Mouse (Mus musculus): ENCODE results near the gene Prkcz. TPM values are rescaled to one million over a fixed set of nuclear protein-coding genes. Genes with fewer than 3 reads are reported as not detected.

The Prkcz gene
- polyA plus RNA-seq, 1 experiment from 2014 or later, result 6.3 TPM

GRCm38 (mm10) chr4:155306356-155307242 is 54.6 kb downstream of the Prkcz start:
- ATAC-seq (replicated peaks; ENCODE audit: insufficient number of reproducible peaks, insufficient read depth, low FRiP score, low read depth), result no peak
- Histone ChIP-seq H3K4me2 (no peak overlapping the region), H3K4me3 (no peak overlapping the region), H3K36me3 (no peaks in the 10 kb centered on the region), H3K27ac (no peak overlapping the region), H3K9me3 (replicated peaks) (no peaks in the 10 kb centered on the region), H3K4me1 (replicated peaks) (peaks cover 9% of the 10 kb centered on the region), H3K9ac (no peak overlapping the region), H3K27me3 (peaks cover 16% of the 10 kb centered on the region; the same call in 1 of the 2 replicates)
- 44% methylated on average over 24 of the region's 24 CpGs for WGBS

DNA sequence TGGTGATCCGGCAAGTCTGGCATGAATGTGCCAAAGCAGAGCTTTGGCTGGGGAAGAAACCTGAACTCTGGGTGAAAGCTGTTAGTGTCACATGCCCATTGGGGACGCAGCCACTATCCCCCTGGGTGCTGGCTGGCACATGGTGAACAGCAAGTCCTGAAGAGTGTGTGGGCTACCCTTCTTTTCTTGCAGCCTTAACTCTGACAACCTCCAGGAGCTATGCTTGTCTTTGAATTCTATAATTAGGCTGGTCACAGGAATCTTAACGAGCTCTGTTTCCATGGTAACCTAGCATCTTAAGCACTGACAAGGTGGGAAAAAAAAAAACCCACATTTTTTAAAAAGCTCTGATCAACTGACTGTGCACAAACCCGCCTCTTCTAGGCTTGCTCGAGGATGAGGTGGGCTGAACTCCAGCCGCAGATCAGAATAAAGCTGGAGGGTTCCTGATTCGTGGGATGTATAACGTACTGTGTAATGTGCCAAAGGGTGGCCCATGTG is 55.6 kb downstream of the Prkcz start:
- H3K27ac ChIP-seq, result no peak overlapping the region
- no peaks in the 10 kb centered on the region for H3K36me3 ChIP-seq
- no peak overlapping the region for H3K4me2 ChIP-seq
- ATAC-seq (replicated peaks; ENCODE audit: insufficient number of reproducible peaks, insufficient read depth, low FRiP score, low read depth), result no peak
- 60% methylated on average over 8 of the region's 8 CpGs for WGBS
- peaks cover 18% of the 10 kb centered on the region; the same call in 1 of the 2 replicates for H3K27me3 ChIP-seq
- no peaks in the 10 kb centered on the region for H3K9me3 ChIP-seq (replicated peaks)
- H3K4me3 ChIP-seq, result no peak overlapping the region
- H3K9ac ChIP-seq, result no peak overlapping the region
- H3K4me1 ChIP-seq (replicated peaks), result peaks cover 9% of the 10 kb centered on the region

DNA sequence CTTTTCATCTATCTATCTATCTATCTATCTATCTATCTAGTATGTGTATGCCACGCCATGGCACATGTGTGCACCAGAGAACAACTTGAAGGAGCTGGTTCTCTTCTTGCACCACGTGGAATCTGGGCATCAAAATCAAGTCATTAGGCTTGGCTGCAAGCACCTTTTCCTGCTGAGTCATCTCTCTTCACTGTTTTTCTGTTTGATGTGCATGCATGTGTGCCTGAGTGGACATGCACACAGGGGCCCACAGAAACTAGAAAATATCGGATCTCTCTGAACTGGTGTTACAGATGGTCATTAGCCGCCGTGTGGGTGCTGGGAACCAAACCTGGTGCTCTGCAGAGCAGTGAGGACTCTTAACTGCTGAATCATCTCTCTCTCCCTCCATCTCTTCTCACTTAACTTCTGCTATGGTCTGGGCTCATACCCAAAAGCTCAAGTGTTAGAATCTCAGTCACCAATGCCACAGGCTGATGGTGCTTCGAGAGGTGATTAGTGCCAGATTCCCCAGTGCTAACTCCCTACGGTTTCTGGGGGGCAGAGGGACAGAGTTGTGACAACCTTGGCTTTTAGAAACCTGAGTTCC is 56.6 kb downstream of the Prkcz start:
- ATAC-seq (replicated peaks; ENCODE audit: insufficient number of reproducible peaks, insufficient read depth, low FRiP score, low read depth), result no peak

DNA sequence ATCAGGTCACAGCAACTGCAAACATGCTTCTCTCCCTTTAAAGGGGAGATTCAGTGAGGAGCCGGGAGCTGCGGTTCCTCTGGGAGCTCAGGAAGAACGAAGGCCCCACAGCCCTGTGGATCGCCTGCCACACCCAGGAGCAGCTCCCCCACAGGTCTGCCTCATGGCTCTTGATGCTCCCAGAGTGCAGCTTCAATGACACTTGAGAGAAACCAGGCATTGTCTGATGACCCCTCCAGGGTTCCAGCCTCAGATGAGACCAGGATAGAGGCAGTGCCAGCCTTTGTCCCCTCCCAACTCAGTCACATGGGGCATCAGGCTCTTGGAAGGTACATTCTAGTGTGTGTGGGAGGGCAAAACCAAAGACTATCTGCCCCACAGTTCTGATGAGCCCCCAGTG is 59.2 kb downstream of the Prkcz start:
- Histone ChIP-seq H3K36me3 (no peaks in the 10 kb centered on the region), H3K4me3 (no peak overlapping the region), H3K4me1 (replicated peaks) (no peaks in the 10 kb centered on the region; the same call in 1 of the 2 replicates), H3K4me2 (no peak overlapping the region), H3K9me3 (replicated peaks) (no peaks in the 10 kb centered on the region), H3K27ac (no peak overlapping the region), H3K27me3 (peaks cover 16% of the 10 kb centered on the region), H3K9ac (no peak overlapping the region)
- ATAC-seq (replicated peaks; ENCODE audit: insufficient number of reproducible peaks, insufficient read depth, low FRiP score, low read depth), result no peak; the same call in 1 of the 2 replicates
- 32% methylated on average over 4 of the region's 4 CpGs for WGBS

More for the DNA sequence above, 56.6 kb downstream of the Prkcz start:
- Histone ChIP-seq H3K9ac (no peak overlapping the region), H3K27me3 (peaks cover 22% of the 10 kb centered on the region), H3K27ac (no peak overlapping the region), H3K36me3 (no peaks in the 10 kb centered on the region), H3K9me3 (replicated peaks) (no peaks in the 10 kb centered on the region), H3K4me3 (no peak overlapping the region), H3K4me1 (replicated peaks) (peaks cover 9% of the 10 kb centered on the region), H3K4me2 (no peak overlapping the region)
- WGBS, result 76% methylated on average over 7 of the region's 7 CpGs

- 86% methylated on average over 7 of the region's 7 CpGs for WGBS
- Histone ChIP-seq H3K4me3 (no peak overlapping the region), H3K27me3 (peaks cover 10% of the 10 kb centered on the region), H3K4me2 (no peak overlapping the region), H3K4me1 (replicated peaks) (no peaks in the 10 kb centered on the region), H3K36me3 (no peaks in the 10 kb centered on the region), H3K9ac (no peak overlapping the region), H3K27ac (no peak overlapping the region), H3K9me3 (replicated peaks) (no peaks in the 10 kb centered on the region)
- ATAC-seq (replicated peaks; ENCODE audit: insufficient number of reproducible peaks, insufficient read depth, low FRiP score, low read depth), result no peak
Observed at GRCm38 (mm10) chr4:155301098-155301447, 60.1 kb downstream of the Prkcz start.

- ATAC-seq (replicated peaks; ENCODE audit: insufficient number of reproducible peaks, insufficient read depth, low FRiP score, low read depth), result no peak
- no peak overlapping the region for H3K4me3 ChIP-seq
- 73% methylated on average over 21 of the region's 21 CpGs for WGBS
- no peaks in the 10 kb centered on the region for H3K4me1 ChIP-seq (replicated peaks)
- no peak overlapping the region for H3K9ac ChIP-seq
- no peak overlapping the region for H3K27ac ChIP-seq
- no peak overlapping the region for H3K4me2 ChIP-seq
- H3K36me3 ChIP-seq, result no peaks in the 10 kb centered on the region
- no peaks in the 10 kb centered on the region for H3K9me3 ChIP-seq (replicated peaks)
- H3K27me3 ChIP-seq, result peaks cover 6% of the 10 kb centered on the region
Observed at GRCm38 (mm10) chr4:155300421-155301097, 60.6 kb downstream of the Prkcz start.

- H3K27ac ChIP-seq, result no peak overlapping the region
- no peaks in the 10 kb centered on the region for H3K4me1 ChIP-seq (replicated peaks)
- 80% methylated on average over 4 of the region's 4 CpGs for WGBS
Observed at GRCm38 (mm10) chr4:155298826-155299225, 62.3 kb downstream of the Prkcz start.

GRCm38 (mm10) chr4:155297057-155297456 is 64.1 kb downstream of the Prkcz start:
- Histone ChIP-seq H3K9me3 (replicated peaks) (no peaks in the 10 kb centered on the region), H3K4me1 (replicated peaks) (no peaks in the 10 kb centered on the region), H3K27ac (no peak overlapping the region), H3K36me3 (no peaks in the 10 kb centered on the region), H3K4me2 (no peak overlapping the region), H3K4me3 (no peak overlapping the region), H3K27me3 (peaks cover 6% of the 10 kb centered on the region), H3K9ac (no peak overlapping the region)
- WGBS, result 54% methylated on average over 2 of the region's 2 CpGs
- ATAC-seq (replicated peaks; ENCODE audit: insufficient number of reproducible peaks, insufficient read depth, low FRiP score, low read depth), result no peak

More at GRCm38 (mm10) chr4:155298826-155299225, 62.3 kb downstream of the Prkcz start:
- H3K9me3 ChIP-seq (replicated peaks), result no peaks in the 10 kb centered on the region
- no peak for ATAC-seq (replicated peaks; ENCODE audit: insufficient number of reproducible peaks, insufficient read depth, low FRiP score, low read depth)
- H3K36me3 ChIP-seq, result no peaks in the 10 kb centered on the region
- no peak overlapping the region for H3K4me3 ChIP-seq
- no peak overlapping the region for H3K4me2 ChIP-seq
- H3K9ac ChIP-seq, result no peak overlapping the region
- peaks cover 6% of the 10 kb centered on the region for H3K27me3 ChIP-seq

DNA sequence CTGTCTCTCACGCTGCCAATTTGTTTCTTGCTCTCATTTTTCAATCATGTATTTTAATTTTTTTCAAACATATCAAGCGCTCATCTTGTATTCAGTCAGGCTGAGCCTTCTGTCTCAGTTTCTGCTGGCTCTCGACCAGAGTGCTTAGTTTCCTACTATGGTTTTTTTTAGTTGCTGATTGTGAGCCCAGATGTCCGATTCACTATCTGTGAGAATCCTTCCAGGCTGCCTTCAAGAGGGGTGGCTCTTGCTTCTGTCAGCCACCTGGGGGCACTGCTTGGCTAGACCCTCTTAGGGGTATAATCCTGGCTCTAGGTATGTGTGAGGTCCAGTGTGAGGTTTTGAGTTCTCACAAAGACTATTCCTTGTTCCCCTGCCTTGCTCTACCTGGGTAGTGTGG is 65.2 kb downstream of the Prkcz start:
- no peak for ATAC-seq (replicated peaks; ENCODE audit: insufficient number of reproducible peaks, insufficient read depth, low FRiP score, low read depth)

DNA sequence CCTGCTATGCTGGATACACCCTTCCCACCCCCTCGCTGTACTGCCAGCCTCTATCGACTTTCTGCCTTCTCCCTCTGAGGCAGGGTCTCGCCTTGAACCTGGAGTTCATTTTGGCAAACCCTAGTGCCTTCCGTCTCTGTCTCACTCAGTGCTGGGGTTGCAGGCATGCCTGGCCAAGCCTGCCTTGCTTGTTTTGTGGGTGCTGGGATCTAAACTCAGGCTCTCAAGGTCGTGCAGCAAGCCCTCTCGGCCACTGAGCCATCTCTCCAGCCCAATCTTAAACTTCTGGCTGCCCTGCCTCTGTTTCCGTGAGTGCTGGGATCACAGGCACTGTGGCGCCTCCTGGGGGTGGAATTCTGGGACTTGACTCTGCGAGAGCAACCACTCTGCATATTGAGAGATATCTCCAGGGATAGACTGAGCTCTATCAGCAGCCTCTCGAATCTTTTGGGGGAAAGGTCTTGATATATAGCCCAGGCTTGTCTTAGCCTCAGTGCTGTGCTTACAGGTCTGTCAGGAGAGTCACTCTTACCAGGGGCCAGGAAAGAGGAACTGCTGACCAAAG is 66.1 kb downstream of the Prkcz start:
- no peaks in the 10 kb centered on the region for H3K27me3 ChIP-seq
- H3K9ac ChIP-seq, result no peak overlapping the region
- H3K4me3 ChIP-seq, result no peak overlapping the region
- no peak for ATAC-seq (replicated peaks; ENCODE audit: insufficient number of reproducible peaks, insufficient read depth, low FRiP score, low read depth)
- H3K4me1 ChIP-seq (replicated peaks), result no peaks in the 10 kb centered on the region
- H3K27ac ChIP-seq, result no peak overlapping the region
- H3K9me3 ChIP-seq (replicated peaks), result no peaks in the 10 kb centered on the region
- WGBS, result 70% methylated on average over 10 of the region's 10 CpGs
- H3K4me2 ChIP-seq, result no peak overlapping the region
- no peaks in the 10 kb centered on the region for H3K36me3 ChIP-seq

More for the DNA sequence above, 65.2 kb downstream of the Prkcz start:
- no peak overlapping the region for H3K4me3 ChIP-seq
- H3K9ac ChIP-seq, result no peak overlapping the region
- WGBS, result 50% methylated on average over 4 of the region's 4 CpGs
- H3K4me1 ChIP-seq (replicated peaks), result no peaks in the 10 kb centered on the region
- no peaks in the 10 kb centered on the region for H3K36me3 ChIP-seq
- H3K27me3 ChIP-seq, result peaks cover 6% of the 10 kb centered on the region
- H3K4me2 ChIP-seq, result no peak overlapping the region
- H3K9me3 ChIP-seq (replicated peaks), result no peaks in the 10 kb centered on the region
- H3K27ac ChIP-seq, result no peak overlapping the region

GRCm38 (mm10) chr4:155294381-155294780 is 66.8 kb downstream of the Prkcz start:
- Histone ChIP-seq H3K9me3 (replicated peaks) (no peaks in the 10 kb centered on the region), H3K27ac (no peak overlapping the region), H3K9ac (no peak overlapping the region), H3K36me3 (no peaks in the 10 kb centered on the region), H3K27me3 (no peaks in the 10 kb centered on the region), H3K4me2 (no peak overlapping the region), H3K4me1 (replicated peaks) (no peaks in the 10 kb centered on the region), H3K4me3 (no peak overlapping the region)
- no peak for ATAC-seq (replicated peaks; ENCODE audit: insufficient number of reproducible peaks, insufficient read depth, low FRiP score, low read depth)
- 86% methylated on average over 14 of the region's 14 CpGs for WGBS
